Mouse (Mus musculus) myocyte (in vitro differentiated cells): ENCODE data around the gene Zfp827.

ENCODE experiments used
- CEBPB ChIP-seq: IDR thresholded peaks from 2 replicates; pipeline ENCODE4 v1.6.1; 2011; ENCODE audit warnings: mild to moderate bottlenecking, moderate library complexity; ENCODE audit not compliant: poor library complexity, insufficient read depth, severe bottlenecking
- MAX ChIP-seq: IDR thresholded peaks from one replicate; pipeline ENCODE4 v1.6.1; 2011; ENCODE audit warnings: low read depth, mild to moderate bottlenecking, control low read depth
- POLR2A ChIP-seq: IDR thresholded peaks from one replicate; pipeline ENCODE4 v1.6.1; 2011; ENCODE audit warnings: low read depth, mild to moderate bottlenecking, control low read depth, moderate library complexity; ENCODE audit not compliant: insufficient read length

DNA sequence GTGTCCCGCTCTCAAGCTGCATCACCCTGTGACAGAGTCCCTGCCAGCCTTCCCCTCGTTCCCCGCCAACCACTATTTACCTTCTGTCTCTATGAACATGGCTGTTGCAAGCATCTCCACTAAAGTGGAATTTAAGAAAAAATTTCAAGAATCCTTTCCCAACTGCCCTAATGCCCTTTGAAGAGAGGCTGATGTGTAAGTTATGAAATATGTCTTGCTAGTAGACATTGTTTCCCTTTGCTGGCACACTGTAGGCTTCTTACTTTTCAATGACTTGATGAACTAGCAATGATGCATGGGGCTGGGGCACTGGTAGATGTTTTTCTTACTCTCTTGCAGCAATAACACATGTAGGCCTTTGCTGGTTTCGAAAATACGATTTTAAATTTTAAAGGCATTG, 49.0 kb downstream of the Zfp827 start:
- TF ChIP-seq CEBPB (no peak), POLR2A (no peak), MAX (no peak)
